Mouse (Mus musculus): ENCODE data around the gene Serinc2.

DNA sequence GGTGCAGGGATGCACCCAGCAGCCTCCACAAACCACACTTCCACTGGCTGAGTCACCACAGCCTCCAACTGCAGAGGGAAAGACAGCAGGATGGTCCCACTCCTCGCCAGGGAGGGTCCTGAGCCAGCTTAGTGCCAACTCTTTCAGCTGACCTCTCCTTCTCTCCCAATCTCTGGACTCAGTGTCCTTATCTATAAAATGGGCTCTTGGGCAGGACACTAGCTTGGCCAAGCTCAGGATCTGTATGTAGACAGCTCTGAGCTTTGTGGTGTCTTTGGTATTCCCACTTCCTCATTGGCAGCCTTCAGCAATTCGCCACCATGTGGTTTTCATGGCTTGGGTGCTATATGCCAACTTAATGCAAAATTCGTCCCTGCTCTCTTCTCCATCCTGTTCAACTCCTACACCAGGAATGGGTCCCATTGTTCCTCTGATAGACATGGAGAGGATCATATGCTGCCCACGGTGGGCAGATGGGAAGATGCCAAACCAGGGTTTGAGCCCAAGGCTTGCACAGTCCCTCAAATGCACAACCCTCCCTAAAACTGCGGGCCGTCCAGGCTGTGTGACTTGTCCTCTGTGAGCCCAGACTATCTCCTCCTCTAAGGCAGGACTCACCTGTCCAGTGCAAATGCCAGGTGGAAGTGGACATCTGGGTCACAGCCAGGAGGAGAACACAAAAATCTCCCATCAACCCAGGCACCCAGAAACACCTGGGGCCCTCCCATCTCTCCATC is 8.2 kb downstream of the Serinc2 start:
- TF ChIP-seq CTCF (IDR thresholded peaks at IDR 0.05; ENCODE audit: extremely low read depth, insufficient read length, insufficient replicate concordance, low read depth, low read length) (no peak), POLR2A (IDR thresholded peaks at IDR 0.05; ENCODE audit: low read depth, low read length) (no peak)

All from small intestine, adult 2 months (tissue).